Mouse (Mus musculus): ENCODE measurements around the gene Tmem120b.

DNA sequence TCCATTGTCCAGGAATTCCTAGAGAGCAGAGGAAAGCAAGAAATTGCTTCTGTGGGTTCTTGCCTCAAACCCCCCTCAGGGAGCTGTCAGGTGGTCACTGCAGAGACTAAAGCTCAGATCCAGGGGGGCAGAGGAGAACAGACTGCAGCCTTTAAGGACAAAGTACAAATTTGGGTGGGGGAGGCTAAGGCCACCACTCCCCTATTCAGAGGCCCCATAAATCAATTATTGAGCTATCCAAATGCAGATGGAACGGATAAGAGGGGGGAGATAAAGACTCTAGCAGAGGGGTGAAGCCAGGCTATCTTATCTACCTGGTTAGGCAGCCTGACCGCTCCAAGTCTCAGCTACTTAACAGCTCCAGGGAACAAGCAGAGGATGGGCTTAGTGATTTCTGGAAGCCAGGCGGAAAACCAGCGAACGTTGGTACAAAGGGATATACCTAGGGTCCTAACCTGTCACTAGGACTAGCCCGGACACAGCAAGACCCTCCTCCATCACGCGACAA is 66.7 kb downstream of the Tmem120b start:
- TF ChIP-seq CTCF (IDR thresholded peaks at IDR 0.05; ENCODE audit: low read depth, low read length) (no peak), POLR2A (IDR thresholded peaks at IDR 0.05; ENCODE audit: extremely low read depth, insufficient read depth, low read length) (no peak)
